Mouse (Mus musculus) bone marrow, adult 2 months (tissue): ENCODE measurements around the gene Rbp7. TPM values are rescaled to one million over a fixed set of nuclear protein-coding genes. Genes with fewer than 3 reads are reported as not detected.
"Not testable (repeated sequence)": the region's sequence is repeated elsewhere in the genome, so short reads cannot be mapped to it uniquely, and the experiment has no call there.

Experiments used
- H3K27ac ChIP-seq: fragments of 200-500 bp; 2 replicates; pipeline ENCODE4 v1.5.1; 2012; ENCODE audit warnings: low read depth, mild to moderate bottlenecking, control low read depth, inconsistent platforms, low read length; ENCODE audit not compliant: control insufficient read depth, poor library complexity, insufficient read depth
- H3K4me1 ChIP-seq: fragments of 200-500 bp; 2 replicates; pipeline ENCODE4 v1.6.1; 2011; ENCODE audit warnings: low read length; ENCODE audit not compliant: control insufficient read depth, insufficient read depth
- H3K4me3 ChIP-seq: fragments of 200-500 bp; replicated peaks from 2 replicates; pipeline ENCODE3; 2011; ENCODE audit warnings: mild to moderate bottlenecking, low read depth, low read length, control low read depth; ENCODE audit not compliant: control insufficient read depth
- CTCF ChIP-seq: fragments of 200-500 bp; IDR thresholded peaks from 2 replicates; pipeline ENCODE4 v1.5.1; 2011; ENCODE audit warnings: low read length, control low read depth; ENCODE audit not compliant: control insufficient read depth, insufficient read depth
- POLR2A ChIP-seq: fragments of 200-500 bp; IDR thresholded peaks from 2 replicates; pipeline ENCODE4 v1.6.1; 2011; ENCODE audit warnings: low read depth, mild to moderate bottlenecking, control low read depth, low read length, borderline replicate concordance; ENCODE audit not compliant: control insufficient read depth
- WGBS: fragments of 180-500 bp; shearing (Covaris S2); methylation state at CpG from one replicate; pipeline ENCODE4 v1.1.7; 2018; 5-methylcytosine and 5-hydroxymethylcytosine counted together
- polyA plus RNA-seq: library from polyadenylated mRNA; stranded (reverse); fragments of >200 nt; gene quantifications from 2 replicates; pipeline ENCODE4 v1.2.4, GENCODE M21; 2011; ENCODE audit warnings: low replicate concordance; ENCODE audit not compliant: missing spikeins, insufficient read depth, insufficient read length

The Rbp7 gene
- polyA plus RNA-seq, 1 experiment: not detected

- not testable (repeated sequence) for H3K27ac ChIP-seq, H3K4me3 ChIP-seq, H3K4me1 ChIP-seq
- 0 out of 2 replicates have a peak, but pooled peaks have one; percentile 6 for TF ChIP-seq CTCF
- WGBS: 90% methylated on average over 2 of the region's 2 CpGs
Measured at GRCm38 (mm10) chr4:149460475-149460874, 5.7 kb upstream of the Rbp7 start.

- Histone ChIP-seq H3K4me1 (no peaks in the 10 kb centered on the region; the same call in 1 of the 2 replicates), H3K27ac (no peak overlapping the region), H3K4me3 (no peak overlapping the region)
- TF ChIP-seq CTCF (no peak), POLR2A (no peak)
- WGBS: 57% methylated on average over 1 of the region's 1 CpGs
Measured at GRCm38 (mm10) chr4:149459425-149459824, 4.6 kb upstream of the Rbp7 start.

- Histone ChIP-seq H3K4me3 (no peak overlapping the region), H3K4me1 (no peaks in the 10 kb centered on the region; the same call in 1 of the 2 replicates), H3K27ac (no peak overlapping the region)
- no peak for TF ChIP-seq POLR2A
- no peak for TF ChIP-seq CTCF
- WGBS: 46% methylated on average over 5 of the region's 5 CpGs
Measured at GRCm38 (mm10) chr4:149458526-149458925, 3.7 kb upstream of the Rbp7 start.

GRCm38 (mm10) chr4:149457831-149458430, 3.2 kb upstream of the Rbp7 start:
- H3K4me3 ChIP-seq: no peak overlapping the region
- 67% methylated on average over 6 of the region's 6 CpGs for WGBS
- no peak for TF ChIP-seq CTCF
- no peak for TF ChIP-seq POLR2A
- H3K4me1 ChIP-seq: no peaks in the 10 kb centered on the region; the same call in 1 of the 2 replicates
- H3K27ac ChIP-seq: no peak overlapping the region

DNA sequence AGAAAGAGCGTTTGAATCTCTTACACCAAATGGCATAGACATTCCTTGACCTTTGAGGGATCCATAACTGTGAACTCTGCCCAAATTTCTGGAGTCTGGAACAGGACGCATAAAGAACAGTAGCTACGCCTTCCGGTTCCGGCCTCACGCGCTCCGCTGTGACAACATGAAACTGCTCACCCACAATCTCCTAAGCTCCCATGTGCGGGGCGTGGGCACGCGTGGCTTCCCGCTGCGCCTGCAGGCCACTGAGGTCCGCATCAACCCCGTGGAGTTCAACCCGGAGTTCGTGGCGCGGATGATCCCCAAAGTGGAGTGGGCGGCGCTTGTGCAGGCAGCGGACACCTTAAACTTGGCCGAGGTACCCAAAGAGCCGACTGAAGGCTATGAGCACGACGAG, 2.4 kb upstream of the Rbp7 start:
- not testable (repeated sequence) for H3K4me3 ChIP-seq, H3K27ac ChIP-seq, H3K4me1 ChIP-seq
- WGBS: 88% methylated on average over 27 of the region's 27 CpGs

DNA sequence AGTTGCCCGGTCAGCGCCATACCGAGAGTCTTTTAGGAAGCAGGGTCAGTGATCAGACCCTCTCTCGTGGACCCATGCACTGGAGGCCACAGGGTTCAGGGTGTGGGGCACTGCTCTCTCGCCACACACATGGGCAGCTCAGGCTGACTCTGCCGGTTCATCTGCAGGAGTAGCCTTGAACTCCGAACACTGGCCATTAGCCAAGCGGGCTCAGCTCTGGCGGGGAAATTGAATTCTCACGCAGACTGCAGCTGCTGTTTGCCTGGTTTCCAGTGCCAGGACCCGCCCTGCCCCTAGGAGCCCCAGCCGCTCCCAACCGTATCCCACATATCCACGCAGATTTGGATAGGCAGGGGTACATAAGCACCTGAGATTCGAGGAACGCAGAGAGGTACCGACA, 515 bp downstream of the Rbp7 start:
- TF ChIP-seq POLR2A (no peak), CTCF (no peak)
- Histone ChIP-seq H3K4me3 (no peak overlapping the region), H3K4me1 (no peaks in the 10 kb centered on the region), H3K27ac (no peak overlapping the region)
- WGBS: 86% methylated on average over 17 of the region's 17 CpGs

DNA sequence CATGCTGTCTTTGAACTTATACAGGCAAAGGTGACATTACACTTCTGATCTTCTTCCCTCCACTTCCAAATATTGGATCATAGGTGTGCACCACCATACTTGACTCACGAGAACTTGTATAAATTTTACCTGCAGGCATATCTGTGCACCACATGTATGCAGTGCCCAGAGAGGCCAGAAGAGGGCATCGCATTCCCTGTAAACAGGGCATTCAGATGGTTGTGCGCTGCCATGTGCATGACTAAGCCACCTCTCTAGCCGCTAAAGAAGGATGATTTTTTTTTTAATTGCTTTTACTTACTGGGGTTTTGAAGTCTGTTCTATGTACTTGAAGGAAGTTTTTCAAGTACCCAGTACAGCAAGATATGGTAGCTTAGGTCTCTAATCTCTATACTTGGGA, 1.1 kb downstream of the Rbp7 start:
- Histone ChIP-seq H3K27ac (no peak overlapping the region), H3K4me1 (no peaks in the 10 kb centered on the region), H3K4me3 (no peak overlapping the region)
- 67% methylated on average over 4 of the region's 4 CpGs for WGBS
- TF ChIP-seq CTCF (peak; percentile 56), POLR2A (no peak)

- TF ChIP-seq POLR2A: no peak
- no peak for TF ChIP-seq CTCF
- Histone ChIP-seq H3K27ac (no peak overlapping the region), H3K4me3 (no peak overlapping the region), H3K4me1 (no peaks in the 10 kb centered on the region)
- WGBS: 75% methylated on average over 3 of the region's 3 CpGs
Measured at GRCm38 (mm10) chr4:149450636-149451035, 4.1 kb downstream of the Rbp7 start.

GRCm38 (mm10) chr4:149446309-149446708, 8.5 kb downstream of the Rbp7 start:
- WGBS: 71% methylated on average over 1 of the region's 1 CpGs

More at GRCm38 (mm10) chr4:149446309-149446708, 8.5 kb downstream of the Rbp7 start:
- no peak overlapping the region for H3K27ac ChIP-seq
- TF ChIP-seq POLR2A: no peak
- TF ChIP-seq CTCF: no peak
- no peak overlapping the region for H3K4me3 ChIP-seq
- no peaks in the 10 kb centered on the region; the same call in 1 of the 2 replicates for H3K4me1 ChIP-seq
